Mouse (Mus musculus) CH12.LX (cell line): ENCODE data around the gene Gm20388. TPM values are rescaled to one million over a fixed set of nuclear protein-coding genes. Genes with fewer than 3 reads are reported as not detected.

Source experiments
- DNase-seq: peaks from one replicate; pipeline ENCODE4 v3.0.0-alpha.2; 2013; ENCODE audit errors: extremely low read depth
- H3K27ac ChIP-seq: 2 replicates; pipeline ENCODE4 v1.5.1; 2012; ENCODE audit warnings: low read depth, mild to moderate bottlenecking, control low read depth, moderate library complexity; ENCODE audit not compliant: insufficient read depth
- H3K27me3 ChIP-seq: replicated peaks from 2 replicates; pipeline ENCODE3; 2012; ENCODE audit warnings: inconsistent platforms
- H3K36me3 ChIP-seq, 2 experiments: replicated peaks in 1 of 2; 2 replicates each; pipeline versions ENCODE3 to v1.6.1; 2012; ENCODE audit warnings: inconsistent platforms in 1 of 2, low read length in 1 of 2, mild to moderate bottlenecking in 1 of 2, mixed read lengths in 1 of 2, moderate library complexity in 1 of 2; ENCODE audit not compliant: control insufficient read depth in 1 of 2, insufficient read depth in 1 of 2
- H3K4me1 ChIP-seq, 2 experiments: 2 replicates each; pipeline ENCODE4 v1.6.1; 2012; ENCODE audit warnings: inconsistent platforms in 1 of 2, moderate library complexity in 1 of 2; ENCODE audit not compliant: insufficient read depth in 2 of 2, control insufficient read depth in 1 of 2
- H3K4me2 ChIP-seq: 2 replicates; pipeline ENCODE4 v1.6.1; 2012; ENCODE audit warnings: low read depth, mild to moderate bottlenecking, control low read depth; ENCODE audit not compliant: poor library complexity, insufficient read depth, severe bottlenecking
- H3K4me3 ChIP-seq, 3 experiments: fragments of 150-350 bp in 1 of 3; sonication (generic) in 1 of 3; replicated peaks in 1 of 3; 2 replicates each; pipeline versions ENCODE3 to v1.5.1; 2011 to 2012; ENCODE audit warnings: low read depth in 2 of 3, low read length in 2 of 3, mild to moderate bottlenecking in 2 of 3, moderate library complexity in 2 of 3, control low read depth in 1 of 3, improper control_type of control experiment in 1 of 3, inconsistent platforms in 1 of 3, mixed read lengths in 1 of 3; ENCODE audit not compliant: poor library complexity in 1 of 3
- H3K79me2 ChIP-seq: replicated peaks from 2 replicates; pipeline ENCODE4 v1.6.1; 2012; ENCODE audit warnings: mild to moderate bottlenecking, moderate library complexity; ENCODE audit not compliant: control insufficient read depth, poor library complexity, insufficient read depth, severe bottlenecking; ENCODE audit errors: extremely low read depth
- H3K9ac ChIP-seq: 2 replicates; pipeline ENCODE4 v1.6.1; 2012; ENCODE audit warnings: low read depth, mild to moderate bottlenecking, control low read depth, moderate library complexity; ENCODE audit not compliant: insufficient read depth
- H3K9me3 ChIP-seq: replicated peaks from 2 replicates; pipeline ENCODE3; 2012; ENCODE audit warnings: low read length, inconsistent platforms, mixed read lengths
- CHD1 ChIP-seq: IDR thresholded peaks from 2 replicates; pipeline ENCODE4 v1.6.1; 2012; ENCODE audit warnings: low read depth, low read length, improper control_type of control experiment, inconsistent platforms
- CTCF ChIP-seq, 2 experiments: IDR thresholded peaks in 1 of 2; conservative IDR thresholded peaks in 1 of 2; 2 replicates each; pipeline ENCODE4 v1.5.1; 2011 to 2012; ENCODE audit warnings: low read depth in 2 of 2, low read length in 2 of 2, improper control_type of control experiment in 1 of 2, inconsistent platforms in 1 of 2, mild to moderate bottlenecking in 1 of 2, moderate library complexity in 1 of 2
- ELF1 ChIP-seq: IDR thresholded peaks from 2 replicates; pipeline ENCODE4 v1.6.1; 2014; ENCODE audit warnings: low read depth, mild to moderate bottlenecking, inconsistent platforms, low read length, improper control_type of control experiment
- IRF4 ChIP-seq: IDR thresholded peaks from 2 replicates; pipeline ENCODE4 v1.6.1; 2014; ENCODE audit warnings: low read depth, mild to moderate bottlenecking, inconsistent platforms, low read length, improper control_type of control experiment
- JUN ChIP-seq: IDR thresholded peaks from 2 replicates; pipeline ENCODE4 v1.6.1; 2011; ENCODE audit warnings: low read depth, mild to moderate bottlenecking, low read length, improper control_type of control experiment, moderate library complexity; ENCODE audit not compliant: insufficient read depth
- KAT2A ChIP-seq: IDR thresholded peaks from 2 replicates; pipeline ENCODE4 v1.6.1; 2012; ENCODE audit warnings: low read length, improper control_type of control experiment, inconsistent platforms; ENCODE audit not compliant: insufficient replicate concordance
- MAFK ChIP-seq: IDR thresholded peaks from 2 replicates; pipeline ENCODE4 v1.6.1; 2011; ENCODE audit warnings: low read length, improper control_type of control experiment; ENCODE audit not compliant: insufficient replicate concordance
- MAX ChIP-seq: IDR thresholded peaks from 2 replicates; pipeline ENCODE4 v1.6.1; 2011; ENCODE audit warnings: low read length, improper control_type of control experiment
- MAZ ChIP-seq: IDR thresholded peaks from 2 replicates; pipeline ENCODE4 v1.6.1; 2012; ENCODE audit warnings: low read depth, mild to moderate bottlenecking, inconsistent platforms, low read length, improper control_type of control experiment, moderate library complexity
- MEF2A ChIP-seq: IDR thresholded peaks from 2 replicates; pipeline ENCODE4 v1.6.1; 2014; ENCODE audit warnings: low read depth, mild to moderate bottlenecking, inconsistent platforms, low read length, improper control_type of control experiment, borderline replicate concordance
- MXI1 ChIP-seq: IDR thresholded peaks from 2 replicates; pipeline ENCODE4 v1.6.1; 2011; ENCODE audit warnings: mild to moderate bottlenecking, low read depth, low read length, improper control_type of control experiment
- NRF1 ChIP-seq: IDR thresholded peaks from 2 replicates; pipeline ENCODE4 v1.6.1; 2014; ENCODE audit warnings: low read depth, mild to moderate bottlenecking, inconsistent platforms, low read length, improper control_type of control experiment, moderate library complexity
- PAX5 ChIP-seq: IDR thresholded peaks from 2 replicates; pipeline ENCODE4 v1.6.1; 2012; ENCODE audit warnings: low read length, inconsistent platforms, mixed read lengths
- POLR2A ChIP-seq: IDR thresholded peaks from 2 replicates; pipeline ENCODE4 v1.6.1; 2011; ENCODE audit warnings: low read depth, mild to moderate bottlenecking, improper control_type of control experiment, low read length
- POLR2AphosphoS2 ChIP-seq: IDR thresholded peaks from 2 replicates; pipeline ENCODE4 v1.6.1; 2011; ENCODE audit warnings: low read depth, low read length, improper control_type of control experiment
- RAD21 ChIP-seq: IDR thresholded peaks from 2 replicates; pipeline ENCODE4 v1.6.1; 2011; ENCODE audit warnings: low read depth, mild to moderate bottlenecking, low read length, improper control_type of control experiment, moderate library complexity
- RCOR1 ChIP-seq: conservative IDR thresholded peaks from 2 replicates; pipeline ENCODE4 v1.6.1; 2012; ENCODE audit warnings: low read depth, mild to moderate bottlenecking, inconsistent platforms, low read length, improper control_type of control experiment
- TCF12 ChIP-seq: IDR thresholded peaks from 2 replicates; pipeline ENCODE4 v1.6.1; 2014; ENCODE audit warnings: low read depth, mild to moderate bottlenecking, inconsistent platforms, low read length, improper control_type of control experiment
- UBTF ChIP-seq: IDR thresholded peaks from 2 replicates; pipeline ENCODE4 v1.6.1; 2012; ENCODE audit warnings: low read depth, mild to moderate bottlenecking, inconsistent platforms, low read length, improper control_type of control experiment, moderate library complexity
- ZKSCAN1 ChIP-seq: IDR thresholded peaks from 2 replicates; pipeline ENCODE4 v1.6.1; 2012; ENCODE audit warnings: low read depth, inconsistent platforms, low read length, improper control_type of control experiment, borderline replicate concordance
- dilution Hi-C: fragments of 300-500 bp; cut with MboI; formaldehyde crosslinking; loops from 2 replicates; pipeline ENCODE4 v1.14.3; 2020; ENCODE audit warnings: low sequenced_read_pairs; ENCODE audit not compliant: extremely low pct_unique_long_range_greater_than_20kb, extremely low pct_ligation_motif_present
- in situ Hi-C: fragments of 300-500 bp; cut with MboI; formaldehyde crosslinking; loops from 3 replicates; pipeline ENCODE4 v1.14.3; 2019; ENCODE audit warnings: low sequenced_read_pairs, low pct_ligation_motif_present, low pct_unique_long_range_greater_than_20kb, mixed read lengths
- polyA plus RNA-seq: library from polyadenylated mRNA; unstranded; fragments of >175 nt; gene quantifications from 2 replicates; pipeline ENCODE4 v1.2.1, GENCODE M21; 2012; ENCODE audit warnings: low read depth; ENCODE audit not compliant: insufficient read length
- total RNA-seq, 2 experiments: library from RNA; depleted of rRNA; stranded (reverse); fragments of 300-350 nt in 1 of 2; fragments of >200 nt in 1 of 2; gene quantifications; 2 replicates each; pipeline ENCODE4 v1.2.3; 2012 to 2014

Gm20388 gene
- total and polyA plus RNA-seq, 3 experiments, result 14.8 to 26.3 (median 22.2) TPM

- H3K9me3 ChIP-seq, result no peaks in the 10 kb centered on the region
- H3K4me3 ChIP-seq, result no peak overlapping the region
- TF ChIP-seq PAX5 (no peak), IRF4 (no peak), CTCF (conservative IDR thresholded peaks at IDR 0.05 in 1 of 2, IDR thresholded peaks at IDR 0.05 in 1 of 2; ENCODE audit: low read depth in 2 of 2, low read length in 2 of 2) (no peak), TCF12 (no peak), MAFK (no peak), MXI1 (no peak), MEF2A (no peak), ELF1 (no peak), ZKSCAN1 (no peak), JUN (no peak), UBTF (no peak), CHD1 (no peak), POLR2A (no peak), MAZ (no peak), KAT2A (no peak), RCOR1 (no peak), MAX (no peak), POLR2AphosphoS2 (no peak), NRF1 (no peak), RAD21 (no peak)
- H3K4me1 ChIP-seq, result peaks cover 10 to 35% of the 10 kb centered on the region in 2 experiments
- no peak overlapping the region for H3K27ac ChIP-seq
- no peaks in the 10 kb centered on the region for H3K79me2 ChIP-seq
- no peaks in the 10 kb centered on the region for H3K27me3 ChIP-seq
- no peak overlapping the region for H3K9ac ChIP-seq
- no peaks in the 10 kb centered on the region for H3K36me3 ChIP-seq
- no peak overlapping the region for H3K4me2 ChIP-seq
- in situ Hi-C loops (no loop called here), dilution Hi-C loops (no loop called here)
- DNase-seq, result no peak
These were observed 3436.7 kb downstream of the Gm20388 start for GRCm38 (mm10) chr8:123347293-123347692.

DNA sequence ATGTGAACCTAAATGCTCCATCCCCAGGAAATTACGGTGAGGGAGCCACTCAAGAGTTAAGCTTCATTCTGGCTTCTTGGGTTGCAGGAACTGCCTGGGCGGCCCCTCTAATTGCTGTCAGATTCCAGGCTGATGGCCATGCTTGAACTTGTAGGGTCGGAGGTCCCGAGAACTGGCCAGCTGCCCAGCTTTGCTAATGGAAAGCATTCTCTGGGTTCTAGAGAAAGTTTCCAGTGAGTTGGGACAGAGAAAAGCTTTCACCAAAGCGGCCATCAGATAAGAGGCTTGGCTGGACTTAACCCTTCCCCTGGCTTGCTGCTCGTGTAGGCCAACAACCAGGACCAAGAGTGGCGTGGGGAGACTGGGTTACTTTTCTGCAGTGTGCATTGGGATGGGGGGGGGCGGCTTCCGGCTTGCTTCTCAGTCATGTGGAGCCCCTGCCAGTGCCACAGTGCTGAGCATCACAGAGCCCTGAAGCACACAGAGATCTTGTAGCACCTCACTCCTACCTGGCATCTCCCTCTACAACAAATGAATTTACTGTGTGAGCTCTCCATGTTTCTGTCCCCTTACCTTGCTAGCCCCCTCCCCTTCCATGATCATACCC lies 3437.7 kb downstream of the Gm20388 start:
- no peaks in the 10 kb centered on the region for H3K36me3 ChIP-seq
- no peak overlapping the region for H3K4me2 ChIP-seq
- H3K4me3 ChIP-seq, result no peak overlapping the region
- H3K27me3 ChIP-seq, result no peaks in the 10 kb centered on the region
- H3K79me2 ChIP-seq, result no peaks in the 10 kb centered on the region
- in situ Hi-C loops, result no loop called here
- no peak overlapping the region for H3K27ac ChIP-seq
- DNase-seq, result no peak
- H3K9ac ChIP-seq, result no peak overlapping the region
- dilution Hi-C loops, result no loop called here
- no peaks in the 10 kb centered on the region for H3K9me3 ChIP-seq
- peaks cover 11 to 24% of the 10 kb centered on the region in 2 experiments for H3K4me1 ChIP-seq
- TF ChIP-seq RAD21 (no peak), NRF1 (no peak)
